Mouse (Mus musculus) CH12F3 (cell line): ENCODE data around the gene Wdhd1.

Source experiments
- in situ Hi-C: fragments of 300-500 bp; cut with MboI; formaldehyde crosslinking; loops from 2 replicates; pipeline ENCODE4 v1.14.3; 2020; ENCODE audit warnings: low sequenced_read_pairs

The Wdhd1 gene

DNA sequence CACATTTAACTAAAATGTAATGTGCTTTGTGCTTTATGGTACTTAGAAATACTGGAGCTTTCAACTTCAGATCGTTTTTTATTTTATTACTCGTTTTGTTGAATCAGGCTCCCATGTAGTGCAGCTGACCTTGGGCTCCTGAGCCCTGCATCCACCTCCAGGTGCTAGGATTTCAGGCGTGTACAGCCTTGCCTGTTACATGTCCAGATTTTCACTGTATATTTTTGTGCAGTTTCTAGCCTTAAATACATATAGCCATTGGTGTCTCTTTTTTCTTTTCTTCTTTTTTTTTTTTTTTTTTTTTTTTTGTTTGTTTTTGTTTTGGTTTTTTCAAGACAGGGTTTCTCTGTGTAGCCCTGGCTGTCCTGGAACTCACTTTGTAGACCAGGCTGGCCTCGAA, 4.9 kb upstream of the Wdhd1 start:
- in situ Hi-C loops: no loop called here

DNA sequence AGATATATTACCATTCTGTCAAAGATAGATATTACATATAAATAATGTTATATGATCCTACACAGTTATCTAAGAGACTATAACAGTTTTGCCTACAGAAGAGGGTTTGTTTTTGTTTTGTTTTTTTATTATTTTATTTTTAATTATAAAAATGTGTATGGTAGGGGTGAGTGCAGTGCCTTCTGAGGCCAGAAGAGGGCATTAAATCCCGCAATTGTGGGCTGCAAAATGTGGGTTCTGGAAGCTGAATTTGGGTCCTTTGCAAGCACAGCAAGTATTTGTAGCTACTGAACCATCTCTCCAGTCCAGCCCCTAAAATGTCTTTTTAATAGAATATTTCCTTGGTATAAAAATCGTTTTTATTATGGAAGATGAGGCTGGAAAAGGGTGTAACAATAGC, 2.4 kb upstream of the Wdhd1 start:
- in situ Hi-C loops: no loop called here

DNA sequence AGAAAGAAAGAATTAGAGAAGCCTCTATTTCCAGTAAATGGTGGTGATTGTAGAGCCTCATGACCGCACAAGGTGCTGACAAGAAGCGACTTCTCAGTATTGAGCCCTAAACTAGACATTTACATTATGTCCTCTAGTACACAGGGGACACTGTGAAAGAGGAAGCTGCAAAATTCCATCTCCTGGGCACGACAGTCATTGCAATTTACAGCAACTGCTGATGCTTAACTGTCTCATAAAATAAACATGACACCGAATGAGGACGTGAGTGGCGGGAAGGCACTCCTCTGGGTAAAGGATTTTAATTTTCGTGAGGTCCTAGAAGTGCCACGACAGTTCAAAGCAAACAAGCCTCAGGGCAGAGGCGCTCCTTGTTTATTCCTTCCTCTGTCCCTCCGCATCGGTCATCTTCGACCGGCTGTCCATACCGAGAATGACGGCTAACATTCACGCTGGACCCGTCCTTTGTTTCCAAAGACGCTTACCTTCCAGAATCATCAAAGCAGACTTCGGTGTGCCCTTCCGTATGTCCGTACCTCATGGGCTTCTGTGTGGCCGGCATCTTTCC, 537 bp downstream of the Wdhd1 start:
- in situ Hi-C loops: no loop called here

DNA sequence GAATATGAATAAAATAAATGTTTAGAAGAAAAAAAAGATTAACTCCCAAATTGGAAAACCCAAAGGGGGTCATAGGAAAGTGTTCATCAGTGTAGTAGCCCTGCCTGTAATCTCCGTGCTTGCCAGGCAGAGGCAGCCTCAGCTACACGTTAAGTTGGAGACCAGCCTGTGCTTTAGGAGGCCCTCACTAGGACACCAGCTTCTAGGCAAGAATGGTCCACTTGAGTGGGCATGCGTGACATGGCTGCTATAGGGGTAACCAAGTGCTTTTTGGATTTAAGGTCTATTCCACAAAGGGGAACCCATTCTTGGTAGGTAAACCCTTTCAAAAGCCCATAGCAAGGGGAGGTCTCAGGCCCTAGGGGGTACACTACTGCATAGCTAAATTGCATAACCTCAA, 1.2 kb downstream of the Wdhd1 start:
- in situ Hi-C loops: no loop called here

DNA sequence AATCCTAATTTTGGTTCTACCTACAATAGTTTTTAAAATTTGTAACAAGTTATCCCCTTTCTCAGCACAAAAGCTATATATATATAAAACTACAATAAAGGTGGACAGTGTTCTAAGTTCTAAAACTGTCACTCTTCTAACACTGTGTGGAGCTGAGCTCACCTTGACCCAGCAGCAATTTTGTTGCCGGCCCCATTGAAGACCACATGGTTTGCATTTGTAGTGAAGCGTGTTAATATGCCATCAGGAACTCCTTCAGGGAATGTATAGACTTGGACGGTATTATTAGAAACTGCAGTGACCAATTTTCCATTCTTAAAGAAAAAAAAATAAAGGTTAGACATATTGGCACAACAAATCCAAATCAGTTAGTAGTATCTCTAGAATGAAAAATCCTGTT, 2.9 kb downstream of the Wdhd1 start:
- in situ Hi-C loops: no loop called here

DNA sequence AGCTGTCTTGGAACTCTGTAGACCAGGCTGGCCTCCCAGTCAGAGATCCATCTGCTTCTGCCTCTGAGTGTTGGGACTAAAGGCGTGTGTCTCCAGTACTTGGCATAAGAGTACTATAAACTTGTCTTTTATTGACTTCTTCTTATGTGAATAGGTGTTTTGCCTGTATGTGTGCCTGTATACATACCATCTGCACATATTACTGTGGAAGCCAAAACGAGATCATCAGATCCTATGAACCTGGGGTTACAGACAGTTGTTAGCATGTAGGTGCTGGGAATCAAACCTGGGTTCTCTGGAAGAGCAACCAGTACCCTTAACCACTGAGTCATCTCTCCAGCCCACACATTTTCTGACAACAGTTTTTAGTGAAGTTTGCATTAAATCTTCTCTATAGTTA, 7.0 kb downstream of the Wdhd1 start:
- in situ Hi-C loops: no loop called here

DNA sequence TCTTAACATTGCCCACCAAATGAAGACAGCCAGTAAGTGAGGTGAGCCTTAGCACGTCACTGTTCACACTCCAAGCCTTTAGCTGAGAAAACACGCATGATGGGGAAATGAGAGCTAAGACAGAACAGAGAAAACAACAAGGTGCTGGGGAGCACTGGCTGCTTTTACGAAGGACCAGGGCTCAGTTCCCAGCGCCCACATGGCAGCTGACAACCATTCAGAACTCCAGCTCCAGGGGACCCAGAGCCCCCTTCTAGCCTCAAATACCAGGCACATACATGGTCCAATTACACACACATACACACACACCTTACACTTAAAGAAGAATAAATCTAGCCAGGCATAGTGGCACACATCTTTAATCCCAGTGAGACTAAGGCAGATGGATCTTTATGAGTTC, 7.6 kb downstream of the Wdhd1 start:
- in situ Hi-C loops: no loop called here

DNA sequence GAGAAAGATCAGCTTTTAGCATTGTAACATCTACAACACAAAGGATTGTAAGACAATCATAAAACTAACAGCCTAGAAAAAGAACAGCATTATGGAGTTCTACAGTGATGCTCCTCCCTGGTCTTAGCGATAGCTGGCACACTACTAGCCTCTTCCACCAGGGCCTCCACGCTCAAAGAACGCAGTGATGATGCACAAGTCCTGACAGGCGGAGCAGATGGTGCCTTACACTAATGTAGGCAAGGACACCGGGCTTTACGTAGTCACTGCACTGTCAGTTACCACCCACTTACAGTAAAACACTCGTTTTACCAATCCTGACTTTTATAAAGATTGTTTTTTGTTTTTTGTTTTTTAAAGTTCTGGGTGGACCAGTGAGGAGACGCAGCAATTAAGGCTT, 10.8 kb downstream of the Wdhd1 start:
- in situ Hi-C loops: no loop called here

DNA sequence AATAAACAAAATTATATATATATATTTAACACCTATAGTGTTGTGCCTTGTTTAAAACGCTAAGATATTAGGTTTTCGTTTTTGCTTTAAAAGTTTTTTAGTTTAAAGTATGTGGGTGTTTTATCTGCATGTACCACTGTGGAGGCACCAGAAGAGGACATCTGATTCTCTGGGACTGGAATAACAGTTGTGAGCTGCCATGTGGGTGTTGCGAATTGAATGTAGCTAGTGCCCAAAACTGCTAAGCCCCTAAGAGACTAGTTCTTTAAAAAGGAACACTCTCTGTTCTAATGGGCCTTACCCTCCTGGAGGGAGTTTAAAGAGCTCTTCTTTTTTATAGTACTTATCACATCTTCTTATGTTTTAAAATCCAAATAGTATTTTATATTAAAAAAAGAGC, 11.8 kb downstream of the Wdhd1 start:
- in situ Hi-C loops: no loop called here

DNA sequence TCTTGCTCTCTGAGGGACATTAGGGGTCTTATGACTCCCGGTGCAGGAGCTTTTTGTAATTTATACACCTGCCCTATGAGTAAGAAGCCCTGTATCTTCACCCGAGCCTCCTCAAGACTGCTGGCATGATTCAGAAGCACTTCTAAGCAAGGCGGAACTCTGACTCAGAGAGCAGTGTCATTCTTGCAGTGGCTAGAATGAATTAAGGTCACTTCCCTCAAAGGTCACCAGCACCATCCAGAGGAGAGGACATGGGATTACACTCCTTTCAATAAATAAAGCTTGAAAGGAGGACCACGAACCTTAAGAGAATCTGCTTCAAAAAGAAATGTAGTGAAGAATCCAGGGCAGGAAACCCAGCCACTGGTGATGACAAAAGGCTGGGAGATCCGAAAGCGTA, 26.8 kb downstream of the Wdhd1 start:
- in situ Hi-C loops: loop anchor here (10.0 kb wide), 1 partner anchor 155 kb away; no protein-coding TSS in a partner anchor

DNA sequence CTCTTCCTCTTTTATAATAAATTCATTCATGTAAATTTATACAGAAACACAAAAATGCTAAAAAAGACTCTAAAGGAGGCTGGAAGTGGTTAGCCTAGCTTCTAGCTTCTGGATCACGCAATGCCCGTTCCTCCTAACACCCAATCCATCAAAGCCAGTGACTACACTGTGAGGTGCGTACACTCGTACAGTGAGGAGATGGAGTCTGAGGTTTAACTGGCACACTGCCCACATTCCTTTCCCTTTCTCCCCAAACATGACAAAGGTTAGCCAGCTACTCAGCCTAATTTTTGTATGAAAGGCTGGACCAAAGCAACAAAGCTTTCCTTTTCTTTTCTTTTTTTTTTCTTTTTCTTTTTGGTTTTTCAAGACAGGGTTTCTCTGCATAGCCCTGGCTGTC, 33.9 kb downstream of the Wdhd1 start:
- in situ Hi-C loops: no loop called here

DNA sequence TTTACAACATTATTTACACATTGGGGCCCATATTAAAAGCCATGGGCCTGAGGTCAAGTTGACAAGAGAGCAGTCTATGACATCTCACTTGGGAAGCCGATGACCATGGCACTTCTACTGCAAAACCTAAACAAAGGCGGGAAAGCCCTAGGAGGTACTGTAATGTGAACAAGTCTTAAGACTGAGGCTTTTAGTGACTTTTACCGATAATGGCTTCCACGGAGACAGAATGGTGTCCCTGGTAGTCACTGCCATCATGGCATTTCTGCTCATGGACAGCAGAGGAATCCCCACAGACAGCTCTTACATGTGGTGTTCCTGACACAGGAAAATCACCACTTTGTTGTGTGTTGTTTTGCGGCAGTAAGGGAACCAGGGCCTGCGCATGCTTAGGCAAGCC, 35.6 kb downstream of the Wdhd1 start:
- in situ Hi-C loops: no loop called here

DNA sequence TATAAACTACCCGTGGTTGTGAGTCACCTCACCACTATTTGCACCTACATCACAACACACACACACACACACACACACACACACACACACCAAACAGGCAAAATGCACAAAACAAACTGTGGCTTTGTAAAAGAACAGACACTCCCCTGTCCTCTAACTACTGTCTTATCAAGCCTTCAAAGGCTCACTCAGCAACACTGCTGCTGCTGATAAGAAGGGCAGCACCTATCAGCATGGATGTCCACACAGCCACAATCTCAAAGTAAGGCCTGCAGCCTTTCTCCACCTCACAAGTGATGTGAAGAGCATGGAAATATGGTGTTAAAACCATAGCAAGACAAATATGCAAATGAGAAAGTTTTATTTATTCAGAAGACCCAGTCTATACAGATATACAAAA, 36.1 kb downstream of the Wdhd1 start:
- in situ Hi-C loops: no loop called here

DNA sequence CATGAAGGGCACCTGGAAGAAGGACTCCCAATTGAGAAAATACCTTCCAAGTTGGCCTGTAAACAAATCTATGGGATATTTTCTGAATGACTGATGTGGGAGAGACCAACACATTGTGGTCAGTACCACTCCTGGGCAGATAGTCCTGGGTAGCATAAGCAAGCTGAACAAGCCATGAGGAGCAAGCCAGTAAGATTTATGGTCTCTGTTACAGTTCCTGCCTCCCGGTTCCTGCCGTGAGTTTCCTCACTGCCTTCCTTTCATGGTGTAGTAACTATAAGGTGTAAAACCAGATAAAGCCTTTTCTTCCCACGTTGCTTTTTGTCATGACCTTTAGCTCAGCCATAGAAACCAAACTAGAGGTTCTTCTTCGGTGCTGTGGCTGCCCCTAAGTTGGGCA, 39.4 kb downstream of the Wdhd1 start:
- in situ Hi-C loops: no loop called here

DNA sequence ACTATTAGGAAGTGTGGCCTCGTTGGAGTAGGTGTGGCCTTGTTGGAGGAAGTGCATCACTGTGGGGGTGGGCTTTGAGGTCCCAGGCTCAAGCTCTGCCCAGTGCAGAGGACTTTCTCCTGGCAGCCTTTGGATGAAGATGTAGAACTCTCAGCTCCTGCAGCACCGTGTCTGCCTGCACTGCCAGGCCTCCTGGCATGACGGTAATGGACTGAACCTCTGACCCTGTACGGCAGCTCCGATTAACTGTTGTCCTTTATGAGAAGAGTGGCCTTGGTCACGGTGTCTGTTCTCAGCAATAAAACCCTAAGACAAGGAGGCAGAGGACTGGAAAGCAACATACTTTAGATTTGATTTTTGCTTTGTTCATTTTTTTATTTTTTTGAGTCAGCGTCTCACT, 40.2 kb downstream of the Wdhd1 start:
- in situ Hi-C loops: no loop called here

DNA sequence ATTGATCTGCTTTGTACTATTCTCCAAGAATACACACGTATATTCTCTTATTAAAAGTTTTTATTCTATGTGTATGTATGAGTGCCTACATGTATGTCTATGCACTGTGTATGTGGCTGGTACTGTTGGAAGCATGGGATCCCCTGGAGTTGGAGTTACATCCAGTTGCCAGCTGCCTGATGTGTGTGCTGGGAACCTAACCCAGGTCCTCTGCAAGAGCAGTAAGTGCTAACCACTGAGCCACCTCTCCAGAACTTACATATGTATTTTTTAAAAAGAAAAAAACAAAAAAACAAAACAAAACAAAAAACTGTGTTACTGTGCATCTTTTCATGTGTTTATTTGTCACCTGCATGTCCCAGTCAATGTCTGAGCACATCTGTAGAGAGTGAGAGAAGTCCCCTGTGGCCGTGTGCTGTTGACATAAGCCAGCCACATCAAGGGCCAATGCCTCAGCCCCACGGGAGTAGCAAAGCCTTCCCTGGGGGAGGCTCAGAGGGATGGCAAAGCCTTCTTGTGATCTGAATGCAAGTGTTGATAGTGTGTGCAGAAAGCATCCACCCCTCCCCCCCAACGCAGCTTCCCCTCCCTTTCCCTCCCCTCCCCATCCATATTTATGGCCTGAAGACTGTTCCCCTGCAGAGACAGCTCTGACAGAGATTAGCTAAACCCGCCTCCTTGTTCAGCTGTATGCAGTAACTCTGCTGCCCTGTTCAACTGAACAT, 42.0 kb downstream of the Wdhd1 start:
- in situ Hi-C loops: no loop called here

DNA sequence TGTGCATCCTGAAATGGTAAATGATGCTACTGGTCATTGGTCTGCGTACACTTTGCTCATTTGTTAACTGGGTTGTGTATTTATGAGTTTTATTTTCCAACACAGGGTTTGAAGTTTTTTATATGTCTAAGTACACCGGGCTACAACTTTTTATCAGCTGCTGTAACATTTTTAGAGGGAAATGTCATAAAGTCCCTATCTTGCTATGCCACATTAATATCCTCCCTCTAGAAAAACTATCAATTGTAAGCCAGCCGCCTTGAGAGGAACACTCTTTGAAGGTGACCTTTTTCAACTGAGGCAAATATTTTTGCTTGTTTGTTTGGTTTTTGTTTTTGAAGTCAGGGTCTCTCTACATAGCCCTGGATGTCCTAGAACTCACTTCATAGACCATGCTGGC, 42.6 kb downstream of the Wdhd1 start:
- in situ Hi-C loops: no loop called here

DNA sequence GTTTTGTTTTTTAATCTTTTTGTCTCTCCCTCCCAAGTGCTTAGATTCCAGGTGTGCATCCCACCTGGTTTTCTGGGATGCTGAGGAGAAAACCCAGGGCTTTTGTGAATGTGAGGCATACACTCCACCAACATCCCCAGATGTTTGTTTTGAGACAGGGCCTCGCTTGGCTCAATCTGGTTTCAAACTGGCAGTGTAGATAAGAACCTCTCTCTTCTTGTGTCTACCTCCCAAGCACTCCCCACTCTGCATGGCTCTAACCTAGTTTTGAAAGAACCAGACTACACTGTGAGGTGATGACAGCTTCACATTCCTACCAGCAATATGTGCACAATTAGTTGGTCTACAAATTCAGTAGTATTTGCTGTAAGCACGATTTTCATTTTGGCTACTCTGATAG, 43.1 kb downstream of the Wdhd1 start:
- in situ Hi-C loops: no loop called here

DNA sequence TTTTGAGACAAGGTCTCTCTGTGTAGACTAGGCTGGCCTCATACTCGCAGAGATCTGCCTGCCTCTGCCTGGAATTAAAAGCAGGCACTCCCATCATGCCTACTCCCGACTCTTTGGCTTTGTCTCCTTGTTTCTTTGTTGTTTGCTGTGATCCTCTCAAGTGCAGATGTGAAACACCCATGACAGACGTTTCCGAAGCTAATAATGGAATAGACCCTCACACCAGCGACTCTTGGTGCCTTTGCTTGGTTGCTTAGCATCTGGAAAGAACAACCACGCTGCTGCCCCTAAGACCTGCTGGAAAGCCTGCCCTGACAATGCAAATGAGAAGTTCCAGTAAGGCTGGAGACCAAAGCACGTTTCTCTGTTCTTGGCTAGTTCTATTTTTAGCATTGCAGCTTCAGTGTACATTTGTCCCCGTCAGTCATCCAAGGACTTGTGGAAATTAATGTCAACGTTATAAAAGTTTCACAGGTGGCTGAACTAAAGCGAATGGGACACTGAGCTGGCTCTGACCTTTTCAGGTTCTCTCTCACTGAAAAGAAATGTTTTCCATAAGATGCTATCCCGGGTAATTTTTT, 46.8 kb downstream of the Wdhd1 start:
- in situ Hi-C loops: no loop called here

DNA sequence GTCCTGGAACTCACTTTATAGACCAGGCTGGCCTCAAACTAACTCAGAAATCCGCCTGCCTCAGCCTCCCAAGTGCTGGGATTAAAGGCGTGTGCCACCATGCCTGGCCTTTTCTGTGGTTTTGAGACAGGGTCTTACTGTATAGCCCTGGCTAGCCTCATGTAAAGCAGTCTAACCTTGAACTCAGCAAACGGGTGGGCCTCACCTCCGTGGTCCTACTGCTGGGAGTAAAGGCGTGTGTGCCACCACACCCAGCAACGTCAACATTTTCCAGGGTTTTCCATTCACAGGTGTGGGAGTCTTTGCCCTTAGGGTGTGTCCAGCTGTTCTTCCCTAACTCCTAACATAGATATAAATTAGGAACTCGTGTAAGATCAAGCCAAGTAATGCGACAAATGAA, 50.7 kb downstream of the Wdhd1 start:
- in situ Hi-C loops: no loop called here

DNA sequence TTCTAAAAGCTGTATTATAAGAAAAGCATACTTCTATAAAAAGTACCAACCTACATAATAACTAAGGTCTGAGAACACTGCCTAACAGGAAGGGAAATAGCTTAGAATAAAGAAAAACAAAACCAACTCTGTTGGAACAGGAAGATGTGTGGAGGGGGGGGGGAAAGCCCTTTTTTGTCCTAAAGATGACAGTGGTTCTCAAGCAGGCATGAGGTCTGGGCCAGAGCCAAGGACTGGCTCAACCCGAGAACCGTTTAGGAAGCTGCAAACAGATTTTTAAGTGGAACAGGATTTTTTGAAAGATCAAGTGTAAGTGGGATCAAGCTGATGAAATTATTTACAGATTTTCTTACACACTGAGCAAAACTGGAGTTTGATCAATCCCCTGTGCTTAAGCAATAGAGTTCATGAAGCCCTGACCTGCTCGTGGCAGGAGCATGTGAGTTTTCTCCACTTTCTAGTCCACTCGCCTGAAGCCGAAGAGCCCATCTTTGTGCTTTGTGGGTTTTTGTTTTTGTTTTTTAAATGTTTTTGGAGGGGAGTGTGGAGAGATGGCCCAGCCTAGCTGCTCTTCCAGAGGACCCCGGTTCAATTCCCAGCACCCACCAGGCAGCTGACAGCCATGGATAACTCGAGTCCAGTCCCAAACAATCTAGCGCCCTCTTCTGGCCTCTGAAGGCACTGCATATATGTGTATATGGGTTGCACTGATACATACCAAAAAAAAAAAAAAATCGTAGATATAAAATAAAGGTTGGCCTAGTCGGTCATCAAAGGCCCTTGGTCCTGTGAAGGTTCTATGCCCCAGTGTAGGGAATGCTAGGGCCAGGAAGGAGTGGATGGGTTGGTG, 52.0 kb downstream of the Wdhd1 start:
- in situ Hi-C loops: no loop called here
